Mouse (Mus musculus) embryo, embryonic 9.5 days (tissue): ENCODE measurements around the gene Tmem52.

Experiments
- DNase-seq: peaks from one replicate; pipeline ENCODE4 v3.0.0-alpha.2; 2017; ENCODE audit errors: extremely low spot score

Gene Tmem52

DNA sequence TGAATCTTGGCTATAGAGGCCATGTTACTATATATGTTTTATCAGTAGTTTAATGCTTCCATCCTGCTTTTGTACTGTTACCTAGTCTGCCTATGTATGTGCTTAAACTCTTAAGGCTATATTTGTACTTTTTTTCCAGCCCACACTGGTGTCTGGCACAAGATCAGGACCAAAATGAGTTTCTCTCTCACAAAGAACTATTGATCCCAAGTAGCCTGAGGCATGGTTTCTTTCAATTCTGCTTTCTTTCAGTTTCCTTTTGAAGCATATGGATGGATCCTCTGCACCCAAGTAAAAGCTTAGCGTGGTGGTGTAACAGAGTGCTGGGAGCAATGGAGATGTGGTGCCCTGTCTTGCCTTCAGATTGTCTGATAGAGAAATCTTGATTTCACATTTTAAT, 42.1 kb downstream of the Tmem52 start:
- no peak for DNase-seq

DNA sequence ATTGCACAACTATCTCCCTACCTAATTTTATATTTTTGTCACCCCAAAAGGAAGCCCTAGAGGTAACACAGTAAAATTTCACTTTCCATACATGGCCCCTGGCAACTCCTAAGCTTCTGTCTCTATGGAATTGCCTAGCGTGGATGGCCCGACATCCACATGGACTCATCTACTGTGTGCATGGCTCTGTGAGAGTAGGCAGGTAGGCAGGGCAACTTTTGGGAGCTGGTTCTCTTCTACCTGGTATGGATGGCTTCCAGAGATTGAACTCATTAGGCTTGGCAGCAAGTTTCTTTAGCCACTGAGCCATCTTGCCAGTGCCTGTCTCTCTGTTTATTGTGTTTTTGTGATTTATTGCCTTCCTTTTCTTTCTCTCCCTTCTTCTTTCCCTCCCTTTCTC, 45.9 kb downstream of the Tmem52 start:
- DNase-seq, result no peak

DNA sequence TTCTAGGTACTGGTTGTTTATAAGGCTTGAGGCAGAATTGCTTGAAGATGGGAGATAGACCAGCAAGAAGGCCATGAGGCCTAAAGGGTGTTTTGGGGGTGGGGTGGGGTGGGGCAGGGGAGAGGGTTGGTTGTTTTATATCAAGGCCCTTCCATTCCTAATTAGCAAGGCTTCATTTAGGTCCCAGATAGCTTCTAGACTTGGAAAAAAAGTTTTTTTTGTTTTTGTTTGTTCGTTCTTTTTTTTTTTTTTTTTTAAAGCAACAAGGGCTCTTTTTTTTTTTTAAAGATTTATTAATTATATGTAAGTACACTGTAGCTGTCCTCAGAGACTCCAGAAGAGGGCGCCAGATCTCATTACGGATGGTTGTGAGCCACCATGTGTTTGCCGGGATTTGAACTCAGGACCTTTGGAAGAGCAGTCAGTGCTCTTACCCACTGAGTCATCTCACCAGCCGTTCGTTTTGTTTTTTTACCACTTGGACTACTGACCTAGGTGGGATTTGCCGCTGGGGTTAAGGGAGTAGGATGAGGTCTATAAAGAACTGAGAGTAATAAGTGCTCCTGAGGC, 49.1 kb downstream of the Tmem52 start:
- DNase-seq, result no peak
